Mouse (Mus musculus) liver, postnatal 0 days (tissue): Measurements from ENCODE around the gene Insm2. TPM values are rescaled to one million over a fixed set of nuclear protein-coding genes. Genes with fewer than 3 reads are reported as not detected.
A peak's percentile ranks its signal among the peaks of the same experiment; 100 is the strongest.

Source experiments
- ATAC-seq: fragments of 200-750 bp; cut with Nextera tagmentation; 2 replicates; pipeline ENCODE4 v1.8.0; 2017; ENCODE audit warnings: mild to moderate bottlenecking, moderate library complexity
- DNase-seq: peaks from one replicate; pipeline ENCODE4 v3.0.0-alpha.2; 2016
- H3K27ac ChIP-seq: fragments of 300-500 bp; sonication (generic); 2 replicates; pipeline ENCODE4 v1.5.1; 2014; ENCODE audit warnings: antibody characterized with exemption, moderate library complexity, mild to moderate bottlenecking, low read depth
- H3K27me3 ChIP-seq: fragments of 300-500 bp; sonication (generic); 2 replicates; pipeline ENCODE4 v1.6.1; 2014; ENCODE audit warnings: low read length, control low read depth, mixed read lengths; ENCODE audit not compliant: insufficient read depth
- H3K36me3 ChIP-seq: fragments of 300-500 bp; sonication (generic); replicated peaks from 2 replicates; pipeline ENCODE4 v1.6.1; 2014; ENCODE audit warnings: mild to moderate bottlenecking, control low read depth, low read length, moderate library complexity, mixed read lengths; ENCODE audit not compliant: insufficient read depth
- H3K4me1 ChIP-seq: fragments of 300-500 bp; sonication (generic); 2 replicates; pipeline ENCODE4 v1.6.1; 2014; ENCODE audit warnings: antibody characterized with exemption, mild to moderate bottlenecking, control low read depth; ENCODE audit not compliant: insufficient read depth
- H3K4me2 ChIP-seq: fragments of 300-500 bp; sonication (generic); 2 replicates; pipeline ENCODE4 v1.6.1; 2014; ENCODE audit warnings: low read depth, mild to moderate bottlenecking, low read length, moderate library complexity, mixed read lengths
- H3K4me3 ChIP-seq: fragments of 300-500 bp; sonication (generic); 2 replicates; pipeline ENCODE4 v1.5.1; 2014; ENCODE audit warnings: low read depth, low read length
- H3K9ac ChIP-seq: fragments of 300-500 bp; sonication (generic); replicated peaks from 2 replicates; pipeline ENCODE4 v1.6.1; 2014; ENCODE audit warnings: mild to moderate bottlenecking, moderate library complexity
- H3K9me3 ChIP-seq: fragments of 300-500 bp; sonication (generic); 2 replicates; pipeline ENCODE4 v1.6.1; 2016; ENCODE audit warnings: mild to moderate bottlenecking, control low read depth, low read length, mixed read lengths
- CTCF ChIP-seq: sonication (generic); IDR thresholded peaks from 2 replicates; pipeline ENCODE4 v1.5.1; 2016; ENCODE audit warnings: antibody characterized with exemption, low read depth
- EP300 ChIP-seq: IDR thresholded peaks from 2 replicates; pipeline ENCODE4 v1.6.1; 2016; ENCODE audit warnings: antibody characterized with exemption, low read depth, mild to moderate bottlenecking
- WGBS: fragments of 180-500 bp; shearing (Covaris S2); extraction: QIAGEN DNeasy Blood & Tissue Kit; methylation state at CpG from one replicate; pipeline ENCODE4 v1.1.7; 2014; ENCODE audit not compliant: insufficient replicate concordance; 5-methylcytosine and 5-hydroxymethylcytosine counted together
- polyA plus RNA-seq: library from polyadenylated mRNA; unstranded; fragments of >200 nt; fragmentation: Nextera tagmentation; extraction: Ambion mirVana; gene quantifications from 2 replicates; pipeline ENCODE4 v1.2.1, GENCODE M21; 2015

Gene Insm2
- polyA plus RNA-seq, 1 experiment from 2014 or later, result 0.05 TPM

DNA sequence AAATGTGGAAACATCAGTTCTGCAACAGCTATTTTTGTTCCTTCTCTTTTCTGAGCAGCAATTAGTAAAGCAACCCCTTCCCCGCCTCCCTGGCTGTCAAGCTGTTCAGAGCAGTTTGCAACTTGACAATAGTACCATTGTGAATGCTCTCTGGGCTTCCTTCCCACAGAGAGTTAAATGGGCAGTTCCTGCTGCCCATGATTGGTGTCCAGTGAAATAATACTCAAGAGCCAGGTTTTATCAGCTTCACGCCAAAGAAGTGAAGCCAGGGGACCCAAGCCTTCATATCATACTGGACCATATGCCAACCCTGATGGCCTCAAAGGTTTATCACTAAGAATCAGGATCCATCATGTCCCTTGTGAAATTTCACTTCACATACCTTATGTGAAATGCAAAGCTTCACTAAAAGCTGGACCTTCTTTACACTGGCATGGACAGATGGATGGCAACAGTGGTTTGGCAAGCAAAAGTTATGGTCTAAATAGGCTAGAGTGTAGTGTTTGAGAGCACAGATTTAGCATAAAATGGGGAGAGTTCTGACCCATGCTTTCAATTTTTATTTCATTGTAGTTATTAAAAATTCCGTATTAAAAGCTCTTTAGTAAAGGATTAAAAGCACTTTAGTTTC, 23.5 kb downstream of the Insm2 start:
- Histone ChIP-seq H3K27me3 (no peaks in the 10 kb centered on the region), H3K27ac (no peak overlapping the region), H3K36me3 (no peaks in the 10 kb centered on the region), H3K4me1 (0 out of 2 replicates have a peak, but pooled peaks cover 3% of the 10 kb centered on the region), H3K4me3 (no peak overlapping the region), H3K9me3 (no peaks in the 10 kb centered on the region), H3K4me2 (no peak overlapping the region), H3K9ac (no peak overlapping the region)
- no peak for TF ChIP-seq EP300
- TF ChIP-seq CTCF, result no peak
- DNase-seq (no peak), ATAC-seq (no peak)
- 63% methylated on average over 3 of the region's 3 CpGs for WGBS

DNA sequence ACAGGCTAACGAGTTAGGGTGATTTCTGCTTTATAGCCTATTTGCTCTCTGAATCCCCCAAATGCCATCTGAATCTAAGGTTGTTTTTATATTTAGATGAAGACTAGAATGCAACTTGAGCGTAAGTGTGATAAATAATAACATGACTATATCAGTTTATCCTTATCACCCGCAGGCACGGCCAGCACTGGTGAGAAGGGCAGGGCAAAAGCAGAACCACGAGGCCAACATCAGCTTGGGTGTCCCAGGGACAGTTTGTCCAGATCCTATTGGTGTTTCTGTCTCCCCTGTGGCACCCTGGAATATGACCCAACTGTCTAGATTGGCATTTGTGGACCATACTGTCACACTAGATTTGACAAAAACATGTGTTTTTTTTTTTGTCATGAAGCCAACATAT, 24.0 kb downstream of the Insm2 start:
- TF ChIP-seq EP300 (no peak), CTCF (no peak)
- DNase-seq, result no peak
- Histone ChIP-seq H3K36me3 (no peaks in the 10 kb centered on the region), H3K9me3 (no peaks in the 10 kb centered on the region), H3K27ac (no peak overlapping the region), H3K4me3 (no peak overlapping the region), H3K9ac (no peak overlapping the region), H3K4me2 (no peak overlapping the region), H3K27me3 (no peaks in the 10 kb centered on the region), H3K4me1 (0 out of 2 replicates have a peak, but pooled peaks cover 3% of the 10 kb centered on the region)
- WGBS, result 58% methylated on average over 5 of the region's 5 CpGs
- no peak for ATAC-seq

- 55% methylated on average over 4 of the region's 4 CpGs for WGBS
- no peak overlapping the region for H3K4me3 ChIP-seq
- ATAC-seq (no peak), DNase-seq (no peak)
- H3K4me2 ChIP-seq, result no peak overlapping the region
- no peak overlapping the region for H3K27ac ChIP-seq
- H3K4me1 ChIP-seq, result 0 out of 2 replicates have a peak, but pooled peaks cover 3% of the 10 kb centered on the region
- no peak overlapping the region for H3K9ac ChIP-seq
- TF ChIP-seq EP300 (no peak), CTCF (peak; percentile 47)
- no peaks in the 10 kb centered on the region for H3K9me3 ChIP-seq
- H3K36me3 ChIP-seq, result no peaks in the 10 kb centered on the region
- no peaks in the 10 kb centered on the region for H3K27me3 ChIP-seq
These were observed 27.5 kb downstream of the Insm2 start for GRCm38 (mm10) chr12:55626711-55627110.

DNA sequence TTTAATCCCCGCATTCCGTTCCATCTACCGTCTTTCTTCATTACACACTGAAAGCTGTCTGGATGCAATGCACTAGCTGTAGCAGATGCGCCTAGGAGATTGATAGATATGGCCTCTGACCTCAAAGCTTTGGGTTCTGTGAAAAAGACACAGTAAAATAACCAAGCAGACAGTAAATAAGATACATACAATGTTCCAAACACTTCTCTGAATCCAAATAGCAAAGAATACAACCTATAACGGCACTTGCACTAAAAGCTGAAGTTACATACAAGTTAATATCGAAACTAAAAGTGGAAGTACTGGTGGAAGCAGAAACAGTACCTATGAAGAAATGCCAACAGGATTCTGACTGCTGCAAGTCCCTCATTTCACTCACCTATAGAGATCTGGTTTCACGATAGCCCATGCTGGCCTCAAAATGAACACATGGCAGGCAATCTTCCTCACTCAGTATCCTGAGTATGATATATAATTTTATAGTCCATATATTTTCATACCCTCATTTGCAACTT, 48.8 kb downstream of the Insm2 start:
- H3K4me1 ChIP-seq, result no peaks in the 10 kb centered on the region
- H3K4me2 ChIP-seq, result no peak overlapping the region
- 87% methylated on average over 7 of the region's 7 CpGs for WGBS
- no peaks in the 10 kb centered on the region; the same call in 1 of the 2 replicates for H3K36me3 ChIP-seq
- H3K4me3 ChIP-seq, result no peak overlapping the region
- H3K9ac ChIP-seq, result no peak overlapping the region
- no peaks in the 10 kb centered on the region for H3K9me3 ChIP-seq
- no peak overlapping the region for H3K27ac ChIP-seq
- no peaks in the 10 kb centered on the region for H3K27me3 ChIP-seq
- TF ChIP-seq EP300, result no peak
- no peak for DNase-seq
- ATAC-seq, result no peak

Other genes with a start within 250 kb of the Insm2 start
- gene Psma6, start 215.2 kb upstream of the Insm2 start, polyA plus RNA-seq, result 177 and 184 TPM in 2 replicates
- 27.9 and 38.5 TPM in 2 replicates for gene Nfkbia, start 106.8 kb upstream of the Insm2 start, polyA plus RNA-seq
- not detected in 2 replicates for gene Aldoart2, start 34.2 kb upstream of the Insm2 start, polyA plus RNA-seq
- 2.3 and 2.8 TPM in 2 replicates for gene Ralgapa1, start 221.7 kb downstream of the Insm2 start, polyA plus RNA-seq
- 5.3 and 6.9 TPM in 2 replicates for gene Brms1l, start 236.9 kb downstream of the Insm2 start, polyA plus RNA-seq